Mouse (Mus musculus) fat pad, adult 2 months (tissue): ENCODE measurements around the gene Slc23a4.

ENCODE experiments used
- DNase-seq: peaks from one replicate; pipeline ENCODE4 v3.0.0-alpha.2; 2011; ENCODE audit warnings: low read depth, low spot score; ENCODE audit errors: extremely low read depth

Gene Slc23a4

DNA sequence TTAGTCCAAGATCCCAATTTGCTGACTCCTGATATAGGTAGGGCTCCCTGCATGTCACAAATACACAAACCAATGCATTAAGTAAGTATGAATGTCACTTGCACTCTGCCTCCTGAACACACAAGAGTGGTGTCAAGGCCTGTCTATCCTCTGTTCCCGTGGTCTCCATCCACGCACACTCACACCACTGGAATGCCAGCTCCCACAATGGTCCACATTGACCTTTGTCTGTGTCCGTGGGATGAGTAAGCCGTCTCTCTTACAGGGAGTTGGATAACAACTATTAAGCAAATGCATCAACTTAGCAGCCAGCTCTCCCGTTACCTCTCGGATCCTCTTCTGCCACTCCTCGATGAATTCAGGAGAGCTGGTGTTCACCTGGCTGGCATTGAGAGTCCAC, 29.1 kb downstream of the Slc23a4 start:
- no peak for DNase-seq

DNA sequence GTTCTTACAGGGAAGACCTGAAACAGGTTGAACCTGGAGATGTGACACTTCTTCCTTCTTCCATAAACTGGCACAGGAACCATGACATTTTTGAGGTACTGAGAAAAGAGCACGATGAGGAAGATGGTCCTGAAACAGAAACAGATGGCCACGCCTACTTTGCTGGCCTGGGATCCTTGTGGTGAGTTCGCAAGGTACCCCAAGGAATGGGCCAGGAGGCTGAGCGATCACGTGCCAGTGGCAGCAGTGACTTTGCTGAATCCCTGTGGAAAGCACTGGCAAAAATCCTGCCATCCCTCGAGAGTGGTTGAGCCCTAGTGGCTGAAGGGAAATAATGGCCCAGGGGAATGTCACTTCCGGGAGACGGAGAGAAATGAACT, 32.4 kb downstream of the Slc23a4 start:
- DNase-seq, result no peak

DNA sequence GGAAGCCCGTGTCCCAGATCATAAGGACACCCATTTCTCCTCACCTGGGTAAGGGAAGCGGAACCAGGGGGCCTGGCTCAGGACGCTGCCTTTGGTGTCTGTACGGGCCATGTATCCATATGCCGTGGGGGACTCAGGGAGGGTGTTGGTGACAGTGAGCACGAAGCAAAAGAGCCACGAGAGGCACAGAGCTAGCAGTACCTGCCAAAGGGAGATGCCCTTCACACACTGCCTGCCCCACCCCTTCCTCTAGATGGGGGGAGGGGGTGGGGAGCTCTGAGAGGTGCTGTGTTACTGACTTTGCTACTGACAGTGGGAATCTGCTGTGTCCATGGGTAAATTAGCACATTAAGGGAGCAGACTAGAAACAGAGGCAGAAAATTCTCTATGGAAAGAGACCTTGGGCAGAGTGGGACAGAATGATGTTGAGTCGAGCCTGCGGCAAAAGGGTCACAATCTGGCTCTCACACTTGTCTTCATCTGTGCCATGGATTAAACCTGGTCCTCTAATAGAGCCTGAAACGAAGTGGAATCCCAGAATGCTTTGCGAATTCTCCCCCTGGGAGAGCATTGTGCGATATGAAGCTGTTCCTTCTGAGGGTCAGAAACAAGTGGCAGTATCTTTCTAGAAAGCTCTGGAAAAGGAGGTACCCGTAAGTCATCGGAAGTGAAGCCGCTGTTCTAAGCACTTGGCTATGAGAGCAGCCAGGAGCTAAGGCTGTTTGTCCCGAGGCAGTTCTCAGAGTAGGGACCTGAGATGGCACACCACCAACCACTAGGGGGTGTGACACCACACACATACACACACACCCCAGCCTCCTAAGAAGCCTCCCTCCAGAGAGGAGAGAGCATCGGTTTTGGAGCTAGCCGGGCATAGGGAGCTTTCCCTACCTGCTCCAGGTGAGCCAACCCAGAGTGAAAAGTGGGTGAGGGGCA, 33.0 kb downstream of the Slc23a4 start:
- DNase-seq, result no peak

DNA sequence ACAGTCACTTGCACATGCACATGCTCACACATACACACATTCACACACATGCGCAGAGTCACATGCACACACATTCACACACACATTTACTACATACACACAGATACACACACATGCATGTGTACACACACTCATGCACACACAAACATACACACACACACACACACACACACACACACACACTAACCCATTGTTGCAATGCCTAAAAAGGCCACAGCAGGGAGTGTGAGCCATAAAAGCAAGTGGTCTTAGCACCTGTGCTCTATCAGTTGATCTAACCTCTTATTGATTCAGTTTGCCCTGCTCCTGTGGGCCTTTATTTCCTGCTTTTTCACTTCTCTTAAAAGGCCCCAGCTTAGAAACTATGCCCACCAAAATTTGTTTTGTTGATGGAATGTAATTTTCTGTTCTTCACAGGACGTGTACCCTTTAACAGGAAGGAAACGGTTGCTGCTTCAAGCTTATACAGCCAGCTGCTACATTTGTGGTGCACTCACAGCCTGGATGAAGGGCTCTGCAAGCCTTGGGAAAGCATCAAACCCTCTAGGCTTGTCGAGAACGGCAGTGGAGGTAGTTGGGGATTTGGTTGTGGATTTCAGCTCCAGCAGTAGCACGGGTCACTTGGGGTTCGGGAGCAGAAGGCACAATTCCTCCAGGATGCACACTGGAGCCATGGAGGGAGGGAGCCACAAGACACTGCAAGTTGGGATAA, 36.1 kb downstream of the Slc23a4 start:
- DNase-seq, result no peak

DNA sequence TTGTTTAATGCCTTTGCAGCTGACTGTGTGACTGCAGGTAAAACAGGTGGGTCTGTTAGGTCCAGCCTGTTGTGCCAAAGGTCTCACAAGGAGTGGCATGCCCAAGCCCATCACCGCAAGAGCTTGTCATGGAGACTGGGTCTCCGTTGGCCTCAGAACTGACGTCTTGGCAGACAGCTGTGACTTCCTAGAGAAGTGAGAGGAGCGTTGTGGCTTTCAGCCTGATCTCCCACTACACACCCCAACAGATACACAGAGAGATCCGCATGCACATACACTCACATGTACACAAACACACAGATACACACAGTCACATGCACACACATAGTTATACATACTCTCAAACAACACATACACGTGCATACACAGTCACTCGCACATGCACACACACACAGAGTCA, 36.7 kb downstream of the Slc23a4 start:
- no peak for DNase-seq

DNA sequence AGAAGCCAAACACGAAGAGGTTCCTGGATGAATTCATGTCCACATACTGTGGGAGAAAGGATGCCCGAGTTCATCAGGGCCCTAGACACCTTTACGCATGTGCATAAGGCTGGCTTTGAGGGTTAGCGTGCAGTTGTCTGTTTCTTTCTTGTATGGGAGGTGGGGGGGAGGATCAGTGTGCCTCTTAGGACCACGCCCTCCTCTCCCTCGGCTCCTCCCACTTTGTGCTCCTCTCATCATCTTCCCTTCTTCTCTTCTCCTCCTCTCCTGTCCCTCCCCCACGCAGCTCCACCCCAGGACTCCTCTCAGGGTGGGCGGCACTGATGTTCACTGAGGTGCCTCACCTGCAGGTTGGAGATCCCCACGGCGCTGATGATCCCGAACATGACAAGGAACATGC, 39.7 kb downstream of the Slc23a4 start:
- no peak for DNase-seq

DNA sequence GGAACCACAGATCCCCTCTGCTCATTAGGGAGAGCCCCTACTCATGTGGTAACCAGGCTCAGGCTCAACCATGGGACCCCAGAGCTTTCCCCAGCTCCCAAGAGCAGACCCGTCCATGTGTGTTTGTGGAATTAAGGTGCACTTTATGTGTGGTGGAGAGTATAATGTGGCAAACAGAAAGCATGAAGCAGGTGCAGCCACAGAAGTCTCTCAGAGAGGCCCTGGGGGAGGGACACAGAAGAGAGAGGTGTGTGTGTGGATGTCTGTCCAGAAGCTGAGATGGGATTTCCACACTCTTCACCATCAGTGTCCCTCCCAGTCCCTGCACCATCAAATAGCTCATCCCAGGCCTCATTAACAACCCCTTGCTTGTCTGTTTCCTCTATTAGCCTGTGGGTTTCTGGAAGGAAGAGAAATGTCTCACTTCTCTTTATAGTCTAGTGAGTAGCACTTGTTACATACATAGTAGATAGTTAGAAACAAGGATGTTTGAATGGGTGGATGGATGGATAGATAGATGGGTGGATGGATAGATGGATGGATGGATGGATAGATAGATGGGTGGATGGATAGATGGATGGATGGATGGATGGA, 41.6 kb downstream of the Slc23a4 start:
- no peak for DNase-seq

DNA sequence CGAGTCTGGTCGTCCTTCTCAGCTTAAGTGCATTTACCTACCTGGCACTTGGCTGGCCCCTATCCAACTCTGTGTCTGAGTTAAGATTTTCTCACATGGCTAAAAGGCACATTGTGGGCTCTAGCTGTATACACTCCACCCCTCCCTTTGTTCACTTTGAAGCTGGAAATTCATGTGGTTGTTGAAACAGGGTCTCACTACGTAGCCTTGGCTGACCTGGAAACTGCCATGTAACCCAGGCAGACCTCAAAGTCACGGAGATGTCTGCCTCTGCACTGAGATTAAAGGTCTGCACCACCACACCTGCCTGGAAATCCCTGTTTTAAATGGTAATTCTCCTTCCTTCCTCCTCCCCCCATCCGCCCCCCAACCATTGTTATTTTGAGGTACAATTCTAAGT, 44.7 kb downstream of the Slc23a4 start:
- DNase-seq, result no peak

DNA sequence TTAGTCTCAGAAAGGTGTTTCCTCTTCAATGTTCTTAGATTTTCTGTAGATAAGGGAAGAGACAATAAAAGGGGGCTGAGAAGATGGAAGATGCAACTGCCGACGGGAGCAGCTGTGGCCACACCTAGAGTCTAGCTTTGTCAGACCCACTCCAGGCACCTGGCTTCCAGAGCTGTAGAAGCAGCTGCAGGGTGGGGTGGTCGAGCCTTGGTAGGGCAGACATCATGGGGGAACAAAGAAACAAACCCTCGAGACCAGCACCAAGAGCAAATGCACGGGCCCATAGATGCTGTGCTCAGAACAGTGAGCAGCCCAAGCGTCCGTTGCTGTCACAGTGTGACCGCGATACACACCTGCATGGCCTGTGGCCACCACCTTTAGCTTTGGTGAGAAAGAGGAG, 45.8 kb downstream of the Slc23a4 start:
- no peak for DNase-seq

DNA sequence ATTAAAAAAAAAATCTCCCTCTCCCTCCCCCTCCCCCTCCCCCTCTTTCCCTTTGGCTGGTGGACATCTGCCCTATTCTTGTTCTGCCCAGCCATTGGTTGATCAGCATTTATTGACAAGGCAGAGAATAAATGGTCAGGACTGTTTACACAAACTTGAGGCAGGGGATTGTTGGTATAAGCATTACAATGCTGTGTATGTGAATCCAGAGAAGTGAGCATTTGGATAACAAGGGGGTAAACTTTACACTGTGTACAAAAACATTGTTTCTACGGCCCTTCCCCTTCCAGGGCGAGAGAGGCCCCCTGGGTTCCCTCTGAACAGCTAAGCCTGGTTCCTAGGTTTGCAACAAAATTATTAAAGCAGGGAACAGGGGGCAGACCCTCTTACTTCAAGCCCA, 46.7 kb downstream of the Slc23a4 start:
- DNase-seq, result no peak

DNA sequence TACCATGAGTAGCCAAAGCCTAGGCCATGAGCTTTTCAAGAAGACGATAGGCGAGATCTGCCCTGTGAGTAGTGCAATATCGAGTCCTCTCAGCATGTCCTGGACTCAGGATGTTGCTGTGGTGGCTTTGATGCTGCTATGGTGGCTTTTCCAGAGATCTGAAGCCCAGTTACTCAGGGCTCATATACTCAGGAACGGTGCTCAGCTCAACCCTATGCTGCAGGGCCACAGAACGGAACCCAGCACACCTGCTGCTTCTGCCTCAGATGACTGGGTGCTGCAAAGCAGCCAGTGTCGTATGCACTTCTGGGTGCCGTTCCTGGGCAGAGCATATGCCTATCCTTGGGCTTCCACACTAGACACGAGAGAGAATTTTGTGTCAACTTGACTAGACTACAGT, 48.8 kb downstream of the Slc23a4 start:
- DNase-seq, result no peak

DNA sequence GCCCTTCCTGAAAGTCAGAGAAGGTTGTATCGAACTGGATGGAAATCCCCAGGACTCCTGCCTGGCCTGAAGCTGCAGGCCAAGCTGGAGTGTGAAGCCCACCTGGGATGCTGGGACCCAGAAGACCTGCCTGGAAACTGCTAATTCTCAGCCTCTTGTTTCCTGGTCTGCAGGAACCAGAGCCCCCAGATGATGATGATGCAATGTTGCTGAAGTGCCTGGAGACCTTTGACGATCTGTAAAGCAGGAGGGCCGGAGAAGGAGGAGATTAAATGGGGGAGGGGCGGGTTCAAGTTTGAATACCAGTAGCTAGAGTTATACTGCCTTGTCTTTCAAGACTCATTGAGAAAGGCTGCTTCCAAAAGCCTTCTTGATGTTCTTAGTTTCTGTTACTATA, 49.3 kb downstream of the Slc23a4 start:
- DNase-seq, result no peak

DNA sequence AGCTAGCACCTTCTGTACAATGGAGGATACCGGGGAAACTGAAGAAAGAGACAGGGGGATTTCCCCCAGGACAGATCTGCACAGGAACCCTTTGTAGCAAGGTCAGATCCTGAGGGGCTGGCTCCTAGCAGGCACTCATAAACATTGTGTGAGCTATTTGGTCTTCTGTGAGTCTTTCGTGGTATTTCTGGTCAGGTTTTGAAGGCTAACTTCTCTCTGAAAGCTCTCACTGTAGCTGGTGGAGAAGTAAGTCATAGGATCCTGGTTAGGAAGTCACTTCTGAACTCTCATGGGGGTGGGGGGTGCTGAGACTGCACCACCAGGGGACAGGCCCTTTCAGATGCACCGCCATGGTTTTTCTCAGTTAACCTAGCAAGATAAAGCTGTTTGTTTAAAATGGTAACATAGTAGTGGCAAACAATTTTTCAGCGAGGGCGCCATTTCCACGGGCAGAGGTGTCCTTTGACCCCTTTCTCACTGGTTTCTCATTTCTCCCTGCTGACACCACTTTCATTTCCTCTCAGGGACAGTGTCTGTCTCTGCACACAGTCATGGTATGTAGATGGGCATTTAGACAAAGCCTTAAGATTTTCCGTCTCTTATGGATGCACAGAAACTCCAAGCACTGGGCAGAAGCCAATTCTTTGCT, 49.8 kb downstream of the Slc23a4 start:
- DNase-seq, result no peak

DNA sequence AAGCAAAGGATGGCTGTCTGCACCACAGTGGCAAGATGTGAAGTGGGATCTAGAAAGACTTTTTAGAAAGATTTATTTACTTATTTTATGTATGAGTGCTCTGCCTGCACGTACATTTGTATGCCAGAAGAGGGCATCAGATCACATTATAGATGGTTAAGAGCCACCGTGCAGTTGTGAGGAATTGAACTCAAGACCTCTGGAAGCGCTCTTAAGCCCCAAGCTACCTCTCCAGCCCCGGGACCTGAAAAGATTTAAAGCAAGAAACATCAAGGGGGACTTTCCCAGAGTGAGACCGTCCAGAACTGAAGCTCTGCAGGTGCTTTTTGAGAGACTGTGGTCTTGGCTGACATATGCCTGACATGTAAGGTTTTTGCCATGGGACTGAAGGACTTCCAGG, 51.5 kb downstream of the Slc23a4 start:
- DNase-seq, result no peak

DNA sequence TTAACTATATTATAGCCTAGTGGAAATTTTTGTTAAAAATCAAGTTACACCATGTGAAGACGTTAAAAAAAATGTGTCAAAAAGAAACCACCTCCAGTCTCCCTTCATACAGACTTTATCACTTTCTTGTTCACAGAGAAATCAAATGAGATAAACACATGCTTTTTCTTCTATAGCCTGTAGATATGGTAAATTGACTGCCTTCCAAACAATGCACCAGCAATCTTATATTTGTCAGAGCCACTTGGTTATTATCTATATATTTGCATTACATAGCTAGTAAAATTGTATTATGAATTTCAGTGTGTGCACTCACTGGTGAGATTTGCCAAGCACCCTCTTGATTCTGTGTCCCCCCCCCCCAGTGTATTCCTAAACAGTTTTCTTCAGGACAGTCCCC, 55.6 kb downstream of the Slc23a4 start:
- DNase-seq, result no peak

DNA sequence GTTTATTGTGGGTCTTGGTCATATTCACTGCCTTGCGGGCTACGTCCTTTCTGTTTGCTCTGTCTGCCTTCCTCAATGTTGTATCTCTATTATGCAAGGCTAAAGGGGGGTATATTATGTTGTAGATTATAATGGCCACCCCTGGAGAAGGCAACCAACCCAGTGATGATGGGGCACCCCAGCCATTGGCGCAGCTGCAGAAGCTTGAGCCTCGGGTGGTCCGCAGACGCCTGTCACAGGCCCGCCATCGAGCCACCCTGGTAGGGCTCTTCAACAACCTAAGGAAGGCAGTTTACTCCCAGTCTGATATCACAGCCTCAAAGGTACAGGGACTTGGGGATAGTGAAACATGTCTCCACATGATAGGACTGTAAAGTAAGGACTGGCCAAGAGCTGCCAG, 60.6 kb downstream of the Slc23a4 start:
- no peak for DNase-seq

DNA sequence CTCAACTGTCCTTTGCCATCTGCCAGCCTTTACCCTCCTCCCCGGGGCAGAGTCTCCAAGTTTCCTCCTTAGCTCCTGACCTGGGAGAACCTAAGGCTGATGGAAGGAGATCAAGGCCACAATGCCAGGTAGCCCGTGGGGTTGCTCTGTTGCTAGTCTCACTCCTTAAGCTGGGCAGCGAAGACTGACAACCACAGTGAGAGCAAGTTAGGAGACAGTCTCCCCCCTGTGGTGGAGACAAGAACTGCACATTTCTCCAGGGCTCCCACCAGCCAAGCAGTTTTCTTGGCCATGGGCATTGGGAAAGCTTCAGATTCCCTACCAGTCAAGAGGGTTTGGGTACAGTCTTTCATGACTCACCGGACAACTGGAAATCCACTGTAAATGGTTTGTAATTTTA, 61.0 kb downstream of the Slc23a4 start:
- DNase-seq, result no peak

DNA sequence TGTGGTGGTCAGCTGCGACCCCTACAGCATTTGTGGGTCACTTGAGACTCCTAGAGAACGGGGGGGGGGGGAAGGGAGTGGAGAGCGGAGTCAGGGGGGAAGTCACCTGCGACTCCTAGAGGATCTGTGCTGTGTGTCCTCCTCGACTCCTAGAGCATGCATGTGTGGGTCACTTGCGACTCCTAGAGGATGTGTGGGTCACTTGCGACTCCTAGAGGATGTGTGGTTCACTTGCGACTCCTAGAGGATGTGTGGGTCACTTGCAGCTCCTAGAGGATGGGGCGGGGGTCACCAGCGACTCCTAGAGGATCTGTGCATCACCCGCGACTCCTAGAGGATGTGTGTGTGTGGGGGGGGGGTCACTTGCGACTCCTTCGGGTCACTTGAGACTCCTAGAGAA, 66.3 kb downstream of the Slc23a4 start:
- DNase-seq, result no peak

DNA sequence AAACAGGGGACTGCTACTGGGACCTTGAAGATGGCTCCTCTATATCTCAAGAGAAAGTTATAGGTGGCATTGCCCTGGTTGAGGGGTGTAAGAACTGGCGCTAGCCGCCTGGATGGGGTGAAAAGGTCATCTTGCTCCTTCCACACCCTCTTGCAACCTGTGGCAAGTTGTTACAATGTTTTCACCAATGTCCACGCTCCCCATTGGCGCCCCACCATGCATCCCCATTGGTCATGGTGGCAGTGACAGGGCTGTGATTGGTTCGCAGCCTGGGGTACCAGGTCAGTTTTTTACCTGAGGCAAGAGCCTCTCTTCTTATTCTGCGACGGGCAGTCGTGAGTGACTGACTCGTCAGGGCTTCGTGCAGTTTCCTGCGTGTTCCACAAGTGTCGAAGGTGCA, 67.6 kb downstream of the Slc23a4 start:
- DNase-seq, result no peak

DNA sequence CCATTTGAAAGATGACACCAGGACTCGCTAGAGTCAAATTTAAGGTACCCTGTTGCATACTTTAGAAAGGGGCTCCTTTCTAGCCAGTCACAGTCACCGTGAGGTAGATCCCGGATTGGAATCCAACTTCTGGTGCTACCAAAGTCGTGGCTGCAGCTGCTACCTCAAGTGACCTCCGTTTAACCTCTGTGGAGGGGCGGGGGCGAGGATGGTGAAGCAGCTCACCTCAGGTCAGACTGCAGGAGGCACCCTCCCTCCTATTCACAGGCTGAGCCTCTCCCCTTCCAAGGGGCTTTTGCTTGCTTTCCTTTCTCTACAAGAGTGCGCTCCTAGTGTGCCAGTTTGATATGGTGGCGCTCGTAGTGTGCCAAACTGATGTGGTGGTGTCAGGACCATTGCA, 68.2 kb downstream of the Slc23a4 start, which contains the start of gene Stra8:
Gene Stra8 (plus strand): TSS at position 208 of the 400 bp plus-strand sequence.
- no peak for DNase-seq

DNA sequence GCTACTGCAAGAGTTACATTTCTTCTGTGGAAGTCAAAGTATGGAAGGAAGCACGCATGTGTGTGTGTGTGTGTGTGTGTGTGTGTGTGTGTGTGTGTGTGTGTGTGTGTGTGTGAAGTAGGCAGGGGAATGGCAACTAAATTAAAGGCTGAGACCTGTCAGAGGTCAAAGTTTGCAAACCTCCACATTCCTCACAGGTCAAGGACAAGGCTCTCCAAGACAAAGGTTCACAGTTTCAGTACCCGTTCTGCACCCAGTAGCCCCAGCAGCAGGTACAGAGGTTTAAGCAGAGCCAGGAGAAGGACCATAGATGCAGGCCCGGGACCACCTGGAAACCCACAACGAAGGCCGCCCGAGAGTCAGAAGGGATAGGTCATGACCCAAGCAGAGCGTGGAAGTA, 69.1 kb downstream of the Slc23a4 start:
- no peak for DNase-seq

DNA sequence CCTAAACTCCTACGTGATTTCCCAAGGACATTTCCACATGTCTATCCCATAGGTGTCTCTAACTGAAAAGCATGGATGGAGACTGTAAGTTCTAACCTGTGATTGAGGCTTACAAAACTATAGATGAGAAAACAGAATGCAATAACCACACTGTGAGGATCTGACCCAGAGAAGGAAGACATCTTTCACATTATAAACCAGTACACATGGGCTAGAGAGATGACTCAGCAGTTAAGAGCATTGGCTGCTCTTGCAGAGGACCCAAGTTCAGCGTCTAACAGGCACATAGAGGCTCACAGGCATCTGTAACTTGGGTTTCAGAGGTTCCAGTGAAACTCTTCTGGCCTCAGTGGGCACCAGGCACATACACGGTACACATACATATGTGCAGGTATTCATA, 73.7 kb downstream of the Slc23a4 start:
- no peak for DNase-seq
